Mouse (Mus musculus): ENCODE data around the gene Uso1.

The Uso1 gene

DNA sequence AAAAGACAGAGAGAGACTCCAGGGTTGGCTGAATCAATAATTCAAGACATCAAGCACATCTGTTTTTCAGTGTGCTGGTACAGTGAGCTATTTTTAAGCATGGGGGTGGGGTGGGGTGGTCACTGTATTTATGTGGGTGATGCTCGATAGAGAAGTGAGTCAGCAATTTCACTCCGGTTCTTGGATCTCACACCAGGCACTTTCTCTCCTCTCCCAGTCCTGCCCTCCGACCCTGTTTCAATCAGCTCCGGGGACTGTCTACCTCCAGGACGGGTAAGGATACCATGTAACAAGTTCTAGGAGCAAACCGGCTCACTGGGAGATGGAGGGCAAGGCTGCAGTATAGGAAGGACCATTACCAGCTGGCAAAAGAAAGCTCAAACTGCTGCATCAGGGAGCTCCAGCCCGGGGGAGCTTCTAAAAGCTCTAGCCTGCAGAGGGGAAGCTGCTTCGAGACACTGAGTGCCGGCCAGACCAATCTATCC lies 10.6 kb upstream of the Uso1 start:
- DNase-seq (ENCODE audit: low spot score in 2 of 2) = peak; percentile 52 to 72

DNA sequence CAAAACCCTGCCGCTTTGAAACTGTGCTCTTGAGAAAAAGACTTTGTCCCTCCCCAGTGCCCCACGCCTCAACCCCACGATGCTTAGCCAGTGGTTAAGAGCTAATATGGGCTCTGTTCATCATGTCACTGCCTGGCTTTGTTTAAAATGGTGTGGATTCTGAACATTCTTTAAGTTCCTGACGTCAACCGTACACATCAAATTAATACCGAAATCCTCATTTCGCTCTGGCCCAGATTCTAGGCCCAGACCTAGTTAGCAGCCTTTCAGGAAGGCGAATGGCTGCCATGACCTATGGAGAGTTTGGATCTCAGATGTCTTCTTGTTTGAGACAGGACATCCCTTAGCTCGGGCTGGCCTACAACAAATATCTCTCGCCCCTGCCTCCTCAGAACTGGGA lies 10.0 kb upstream of the Uso1 start:
- no peak for DNase-seq (ENCODE audit: low spot score in 2 of 2)

DNA sequence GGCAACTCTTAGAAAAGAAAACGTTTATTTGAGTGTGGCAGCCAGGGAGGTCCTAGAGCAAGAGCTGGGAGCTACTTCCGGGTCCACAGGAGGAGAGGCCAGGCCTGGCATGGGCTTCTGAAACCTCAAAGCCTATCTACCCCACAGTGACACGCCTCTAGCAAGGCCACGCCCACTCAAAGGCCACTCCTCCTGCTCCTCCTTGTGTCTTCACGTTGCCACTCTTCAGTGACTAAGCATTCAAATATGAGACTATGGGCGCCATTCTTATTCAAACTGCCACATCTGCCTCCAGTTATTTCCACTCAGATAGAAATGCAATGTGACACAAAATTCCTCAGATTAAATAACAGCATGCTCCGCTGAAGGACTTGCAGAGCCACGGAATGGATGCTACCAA lies 9.2 kb upstream of the Uso1 start:
- peak; percentile 88 for DNase-seq (ENCODE audit: low spot score in 2 of 2)

DNA sequence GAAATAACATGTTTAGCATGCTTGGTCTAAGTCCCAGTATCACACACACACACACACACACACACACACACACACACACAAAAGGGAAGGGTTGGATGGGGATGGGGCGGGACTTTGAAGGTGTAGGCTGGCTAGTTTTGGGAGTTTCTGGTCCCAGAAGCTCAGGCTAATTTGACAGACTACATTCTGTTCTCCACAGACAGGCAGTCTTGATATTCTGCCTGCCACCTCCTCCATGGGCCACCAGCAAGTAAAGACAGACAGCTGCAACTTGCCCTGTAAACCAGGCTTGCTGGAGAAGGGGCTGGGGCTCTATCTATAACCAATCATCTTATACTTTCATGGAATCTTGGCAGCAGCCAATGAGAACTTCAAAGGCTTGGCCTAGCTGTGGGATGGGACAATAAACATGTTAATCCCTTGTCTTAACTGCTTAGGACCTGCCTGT lies 8.4 kb upstream of the Uso1 start:
- DNase-seq (ENCODE audit: low spot score in 2 of 2) = no peak

DNA sequence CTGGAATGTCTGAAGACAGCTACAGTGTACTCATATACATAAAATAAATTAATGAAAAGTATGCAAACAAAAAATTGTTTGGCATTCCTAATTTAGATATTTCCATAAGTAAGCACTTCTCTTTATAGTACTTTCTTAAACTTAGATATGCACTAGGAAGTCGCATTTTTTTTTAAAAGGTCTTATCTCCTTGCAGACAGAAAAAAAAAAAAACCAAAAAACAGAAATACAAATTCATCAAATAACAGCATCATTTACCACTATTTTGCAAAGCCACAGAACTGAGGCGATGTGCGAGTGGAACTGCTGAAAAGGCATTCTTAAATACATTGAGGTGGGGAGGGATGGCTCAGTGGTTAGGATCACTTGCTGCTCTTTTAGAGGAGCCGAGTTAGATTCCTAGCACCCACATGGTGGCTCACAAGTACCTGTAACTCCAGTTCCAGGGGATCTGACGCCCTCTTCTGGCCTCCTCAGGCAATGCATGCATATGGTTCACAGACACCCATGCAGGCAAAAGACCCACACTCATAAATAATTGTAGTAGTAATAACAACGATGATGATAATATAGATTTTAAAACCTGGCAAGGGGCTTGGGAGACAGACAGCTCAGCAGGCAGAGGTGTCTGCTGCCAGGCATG lies 7.6 kb upstream of the Uso1 start:
- no peak for DNase-seq (ENCODE audit: low spot score in 2 of 2)

DNA sequence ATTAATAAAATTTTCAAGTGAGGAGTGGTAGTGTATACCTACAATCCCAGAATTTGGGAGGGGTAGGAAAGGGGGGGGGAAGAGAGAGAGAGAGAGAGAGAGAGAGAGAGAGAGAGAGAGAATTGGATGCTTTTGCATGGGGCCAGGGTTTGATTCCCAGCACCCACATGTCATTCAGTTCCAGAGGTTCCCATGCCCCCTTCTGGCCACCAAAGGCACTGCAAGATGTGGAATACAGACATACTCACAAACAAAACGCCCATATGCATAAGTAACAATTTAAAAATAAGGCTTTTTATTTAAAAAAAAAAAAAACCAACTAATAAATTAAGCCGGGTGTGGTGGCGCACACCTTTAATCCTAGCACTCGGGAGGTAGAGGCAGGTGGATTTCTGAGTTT lies 5.6 kb upstream of the Uso1 start:
- no peak for DNase-seq (ENCODE audit: low spot score in 2 of 2)

DNA sequence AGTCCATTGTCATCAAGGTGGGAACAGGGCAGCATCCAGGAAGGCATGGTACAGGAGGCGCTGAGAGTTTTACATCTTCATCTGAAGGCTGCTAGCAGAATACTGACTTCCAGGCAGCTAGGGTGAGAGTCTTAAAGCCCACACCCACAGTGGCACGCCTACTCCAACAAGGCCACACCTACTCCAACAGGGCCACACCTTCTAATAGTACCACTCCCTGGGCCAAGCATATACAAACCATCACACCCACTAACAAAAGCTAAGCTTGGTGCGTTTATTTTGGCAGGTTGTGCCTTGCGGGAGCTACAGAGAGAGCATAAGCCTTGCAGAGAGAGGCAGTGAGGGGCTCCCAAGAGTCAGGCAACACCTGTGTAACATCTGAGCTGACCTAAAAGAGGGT lies 4.7 kb upstream of the Uso1 start:
- peak in 1 of 2 experiments; percentile 38 for DNase-seq (ENCODE audit: low spot score in 2 of 2)

- DNase-seq (ENCODE audit: low spot score in 2 of 2) = no peak
These were observed 2.8 kb upstream of the Uso1 start for GRCm38 (mm10) chr5:92134934-92135333.

GRCm38 (mm10) chr5:92136536-92137238 lies 1.1 kb upstream of the Uso1 start:
- no peak for DNase-seq (ENCODE audit: low spot score in 2 of 2)

GRCm38 (mm10) chr5:92138093-92138621 lies 419 bp downstream of the Uso1 start:
- peak; percentile 62 to 87 for DNase-seq (ENCODE audit: low spot score in 2 of 2)

DNA sequence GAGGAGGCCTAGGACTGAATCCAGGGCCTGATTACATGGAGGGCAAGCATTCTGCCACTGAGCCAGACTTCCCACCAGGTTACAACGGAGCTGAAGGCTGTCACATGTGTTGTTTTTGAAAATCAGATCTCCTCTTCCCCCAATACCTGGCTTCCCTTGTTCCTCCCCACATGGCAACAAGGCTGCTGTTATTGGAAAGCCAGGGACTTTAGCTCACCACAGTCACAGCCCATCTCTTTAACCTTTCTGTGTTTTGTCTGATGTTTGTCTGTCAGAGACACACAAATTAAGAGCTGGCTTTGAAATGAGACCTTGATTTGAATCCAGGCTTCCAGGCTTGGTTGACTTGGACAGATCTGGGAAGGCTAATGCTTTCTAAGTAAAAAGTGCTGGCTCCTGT lies 1.5 kb downstream of the Uso1 start:
- no peak for DNase-seq (ENCODE audit: low spot score in 2 of 2)

- DNase-seq (ENCODE audit: low spot score in 2 of 2) = no peak
These were observed 4.0 kb downstream of the Uso1 start for GRCm38 (mm10) chr5:92141696-92142095.

GRCm38 (mm10) chr5:92142481-92142880 lies 4.7 kb downstream of the Uso1 start:
- DNase-seq (ENCODE audit: low spot score in 2 of 2) = no peak

DNA sequence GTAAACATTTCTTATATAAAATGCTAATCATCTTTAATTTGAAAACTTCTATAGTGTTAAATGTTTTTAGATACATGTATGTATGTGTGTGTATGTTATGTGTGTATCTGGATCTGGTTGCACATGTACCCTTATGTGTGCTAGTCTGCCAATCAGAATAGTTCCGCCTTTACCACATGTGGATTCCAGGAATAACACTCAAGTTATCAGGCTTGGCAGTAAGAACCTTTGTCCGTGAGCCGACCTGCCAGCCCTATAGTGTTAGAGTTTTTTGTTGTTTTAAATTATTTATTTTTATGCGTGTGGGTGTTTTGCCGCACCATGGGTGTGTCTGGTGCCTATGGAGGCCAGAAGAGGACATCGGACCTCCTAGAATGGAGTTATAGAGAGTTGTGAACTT lies 5.9 kb downstream of the Uso1 start:
- DNase-seq (ENCODE audit: low spot score in 2 of 2) = no peak

GRCm38 (mm10) chr5:92144954-92145708 lies 7.4 kb downstream of the Uso1 start:
- DNase-seq (ENCODE audit: low spot score in 2 of 2) = no peak

- DNase-seq (ENCODE audit: low spot score in 2 of 2) = no peak
These were observed 10.5 kb downstream of the Uso1 start for GRCm38 (mm10) chr5:92148248-92148647.

DNA sequence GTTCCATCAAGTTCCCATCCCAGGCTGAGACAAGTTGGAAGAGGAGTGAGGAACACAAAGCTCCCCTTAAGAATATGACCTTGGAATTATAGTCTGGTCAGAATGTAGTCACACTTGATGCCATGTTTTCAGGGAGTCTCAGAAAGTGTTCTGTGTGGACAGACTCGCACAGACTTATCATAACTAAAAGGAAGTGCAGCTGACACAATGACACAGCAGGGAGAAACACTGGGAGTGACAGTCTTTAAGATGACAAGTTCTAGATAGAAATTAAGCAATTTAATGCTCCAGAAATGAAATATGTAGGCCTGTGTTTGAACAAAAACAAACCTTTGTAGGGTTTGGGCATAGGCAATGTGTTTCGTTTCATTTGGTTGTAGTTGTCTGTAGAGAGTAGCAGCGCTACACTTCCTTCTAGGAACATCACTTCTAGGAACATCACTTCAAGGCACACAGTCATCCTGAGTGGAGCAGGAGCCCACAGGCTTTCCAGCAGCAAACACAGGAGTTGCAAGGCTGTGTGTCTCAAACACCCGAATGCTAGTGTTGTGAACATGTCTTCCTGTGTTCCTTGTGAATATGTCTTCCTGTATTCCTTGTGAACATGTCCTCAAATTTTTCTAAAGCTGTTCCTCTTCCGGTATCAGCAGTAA lies 11.7 kb downstream of the Uso1 start:
- DNase-seq (ENCODE audit: low spot score in 2 of 2) = no peak

DNA sequence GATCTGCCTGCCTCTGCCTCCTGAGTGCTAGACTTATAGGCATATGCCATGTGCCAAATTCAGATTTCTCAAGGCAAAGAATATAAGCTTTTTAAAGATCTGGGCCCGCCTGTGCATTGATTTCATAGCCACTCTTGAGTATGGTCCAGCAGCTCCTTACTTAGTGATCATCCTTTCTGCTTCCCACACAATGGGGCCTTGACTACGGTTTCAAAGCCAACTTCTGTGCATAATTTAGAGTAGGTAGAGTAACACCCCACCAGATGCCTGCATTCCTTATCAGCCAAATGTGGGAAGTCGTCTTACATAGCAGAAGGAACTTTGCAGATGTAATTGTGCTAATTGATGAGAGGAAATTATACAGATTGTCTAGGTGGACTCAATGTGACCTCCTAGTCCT lies 17.1 kb downstream of the Uso1 start:
- no peak for DNase-seq (ENCODE audit: low spot score in 2 of 2)

GRCm38 (mm10) chr5:92165976-92166375 lies 28.2 kb downstream of the Uso1 start:
- no peak for DNase-seq (ENCODE audit: low spot score in 2 of 2)

DNA sequence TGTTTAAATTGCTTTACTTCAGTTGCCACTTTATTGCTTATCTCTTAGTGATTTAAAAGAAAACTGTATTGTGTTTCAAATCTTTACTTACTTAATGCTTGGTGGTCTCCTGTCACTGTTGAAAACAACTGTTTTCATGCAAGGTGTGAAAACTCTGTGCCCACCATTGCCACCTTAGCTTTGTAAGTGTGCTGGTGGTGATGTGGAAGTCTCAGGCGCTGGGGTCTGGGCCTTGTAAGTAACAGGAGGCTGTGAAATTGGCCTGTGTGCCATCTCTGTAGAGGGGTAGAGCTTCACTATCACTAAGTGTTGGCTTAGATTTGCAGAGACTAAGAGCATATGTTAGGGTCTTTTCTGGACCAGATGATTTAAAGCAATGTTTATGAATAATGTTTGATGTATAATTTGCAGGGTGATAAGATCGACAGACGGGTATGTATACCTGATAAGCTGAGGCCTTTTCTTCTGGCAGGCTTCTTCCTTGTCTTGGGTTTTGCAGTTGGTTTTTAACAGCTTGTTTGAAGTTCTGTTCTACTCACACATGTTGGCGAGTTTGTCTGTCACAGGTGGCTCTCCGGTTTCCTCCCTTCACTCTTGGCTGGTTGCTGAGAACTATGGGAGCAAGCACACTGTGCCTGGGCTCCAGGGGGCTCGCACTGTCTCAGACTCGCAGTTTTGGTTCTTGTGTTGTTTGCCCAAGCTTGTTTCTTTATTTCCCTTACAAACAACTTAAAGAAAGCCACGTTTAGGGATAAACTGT lies 45.5 kb downstream of the Uso1 start:
- no peak for DNase-seq (ENCODE audit: low spot score in 2 of 2)

DNA sequence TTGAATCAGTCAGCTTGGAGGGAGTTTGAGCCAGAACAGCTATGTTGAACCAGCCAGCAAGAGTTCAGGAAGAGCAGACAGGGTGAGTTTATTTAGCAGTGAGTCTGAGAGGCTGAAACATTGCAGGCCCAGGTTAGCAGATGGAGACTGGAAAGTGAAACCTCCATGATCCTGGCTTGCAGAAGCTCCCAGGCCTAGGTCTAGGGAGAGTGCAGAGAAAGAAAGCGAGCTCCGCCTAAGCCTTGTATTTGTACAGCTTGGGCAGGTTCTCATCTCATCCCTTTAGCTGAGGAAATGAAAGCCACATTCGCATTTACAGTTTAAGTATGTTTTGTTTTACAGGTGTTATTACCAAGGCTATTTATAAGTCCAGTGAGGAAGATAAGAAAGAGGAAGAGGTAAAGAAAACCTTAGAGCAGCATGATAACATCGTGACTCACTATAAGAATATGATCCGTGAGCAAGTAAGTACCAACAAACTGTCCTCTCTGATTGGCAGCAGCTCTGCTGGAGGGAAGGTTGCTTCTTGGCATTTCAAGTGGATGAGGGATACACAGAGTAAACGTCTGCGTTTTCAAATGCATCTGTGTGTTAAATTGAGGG lies 51.2 kb downstream of the Uso1 start:
- no peak for DNase-seq (ENCODE audit: low spot score in 2 of 2)

All from spleen, postnatal 4 days (tissue).